Mouse (Mus musculus) gastrocnemius, postnatal 4 days (tissue): ENCODE measurements at regions not wholly inside any gene's neighbourhood (a gene's known extent, or its start where the extent isn't known, plus 50 kb on each side); places are given as distances from the start of the nearest gene placed in this dataset.

ENCODE experiments used
- DNase-seq, 2 experiments: peaks; one replicate each; pipeline ENCODE4 v3.0.0; 2021 to 2022; ENCODE audit warnings: low spot score in 2 of 2, mixed read lengths in 2 of 2

GRCm38 (mm10) chr15:67227456-67228164 is 726.9 kb upstream of the Lrrc6 start:
- peak in 1 of 2 experiments; percentile 25 for DNase-seq

- no peak for DNase-seq
Observed at GRCm38 (mm10) chr15:67226900-67227299, 726.2 kb upstream of the Lrrc6 start.
